Mouse (Mus musculus) spleen, adult 12 weeks (tissue): ENCODE measurements around the gene Sfxn2.

ENCODE experiments used
- DNase-seq: peaks from one replicate; pipeline ENCODE4 v3.0.0; 2022; ENCODE audit warnings: low spot score

Sfxn2 gene

GRCm38 (mm10) chr19:46572951-46573937 is at the start of gene Sfxn2, which contains the start of gene Arl3:
Gene Sfxn2, plus strand, starts transcription at chr19:46573365.
Gene Arl3, minus strand, starts transcription at chr19:46573198.
- peak; percentile 86 for DNase-seq

DNA sequence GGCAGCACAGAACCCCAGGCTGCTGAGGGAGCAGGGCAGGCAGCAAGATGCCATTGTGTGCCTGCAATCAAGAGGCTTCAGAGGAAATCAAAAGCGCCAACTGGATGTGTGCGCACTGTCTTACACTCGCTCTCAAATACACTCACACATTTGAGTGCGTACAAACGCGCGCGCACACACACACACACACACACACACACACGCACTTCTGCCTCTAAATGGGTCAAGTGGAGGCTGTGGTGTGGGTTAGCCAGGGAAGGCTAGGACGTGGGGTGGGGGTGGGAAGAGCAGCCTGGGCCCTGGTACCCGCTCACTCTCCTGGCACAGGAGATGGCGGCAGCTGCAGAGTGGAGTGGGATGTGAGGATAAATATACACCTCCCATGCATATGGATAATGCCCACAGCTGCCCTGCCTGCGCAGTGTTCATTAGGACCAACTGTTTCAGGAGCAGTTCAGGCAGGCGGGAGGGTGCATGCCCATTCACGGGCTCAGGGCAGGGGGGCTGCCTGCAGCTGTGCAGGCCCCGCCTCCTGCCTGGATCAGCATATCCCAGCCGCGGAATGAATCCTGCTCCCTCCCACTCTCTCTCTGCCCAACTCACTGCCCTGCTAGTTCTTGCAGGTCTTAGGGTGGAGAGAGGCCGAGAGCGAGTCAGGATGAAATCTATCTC is 49.5 kb upstream of the Sfxn2 start:
- DNase-seq = no peak

DNA sequence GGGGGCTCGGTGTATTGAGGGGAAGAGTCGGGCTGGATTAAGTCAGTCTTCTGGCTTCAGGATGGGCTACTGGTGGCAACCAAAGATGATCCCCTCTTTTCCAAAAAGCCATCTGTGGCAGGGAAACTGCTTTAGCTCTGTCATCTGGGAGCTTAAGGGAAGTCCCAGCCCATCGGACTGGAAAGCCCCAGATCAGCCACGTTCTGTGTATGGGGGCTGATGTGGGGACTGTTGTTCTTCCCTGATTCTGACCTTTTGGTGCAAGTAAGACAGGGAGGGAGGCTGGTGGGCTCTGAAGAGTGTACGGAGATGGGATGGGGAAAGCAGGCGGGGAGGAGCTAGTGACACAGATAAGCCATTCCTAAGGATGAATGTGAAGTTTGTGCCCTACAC is 49.0 kb upstream of the Sfxn2 start:
- DNase-seq = no peak

DNA sequence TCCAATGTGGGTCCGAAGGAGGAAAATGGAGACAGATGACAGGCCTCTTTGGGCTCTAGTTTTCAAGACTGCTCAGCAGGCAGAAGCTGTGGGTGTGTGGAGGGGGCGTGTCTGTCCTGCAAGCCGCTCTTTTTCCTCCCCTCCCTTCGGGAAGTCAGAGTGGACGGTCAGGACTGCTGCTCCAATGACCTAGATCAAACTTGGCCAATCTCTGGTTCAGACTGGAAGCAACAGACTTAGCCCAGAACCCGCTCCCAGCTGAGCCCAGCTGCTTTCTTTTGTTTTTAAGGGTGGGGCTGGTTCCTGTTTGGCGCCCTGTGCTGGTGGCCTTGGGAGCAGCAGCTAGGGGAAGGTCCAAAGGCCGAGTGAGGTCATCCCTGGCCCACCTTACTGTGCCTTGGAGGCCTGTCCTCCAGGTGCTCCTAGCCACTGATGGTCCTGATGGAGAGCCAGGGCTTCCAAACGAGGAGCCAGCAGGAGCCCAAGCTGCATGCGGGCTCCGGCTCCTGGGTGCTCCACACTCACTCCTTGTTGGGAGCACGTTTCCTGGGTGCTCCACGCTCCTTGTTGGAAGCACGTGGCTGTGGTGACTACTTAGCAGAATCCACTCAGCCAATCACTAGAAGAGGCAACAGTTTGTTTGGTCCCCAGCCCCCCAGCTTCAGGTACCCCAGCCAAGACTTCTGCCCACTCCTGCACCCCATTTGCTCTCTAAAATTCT is 48.4 kb upstream of the Sfxn2 start:
- no peak for DNase-seq

DNA sequence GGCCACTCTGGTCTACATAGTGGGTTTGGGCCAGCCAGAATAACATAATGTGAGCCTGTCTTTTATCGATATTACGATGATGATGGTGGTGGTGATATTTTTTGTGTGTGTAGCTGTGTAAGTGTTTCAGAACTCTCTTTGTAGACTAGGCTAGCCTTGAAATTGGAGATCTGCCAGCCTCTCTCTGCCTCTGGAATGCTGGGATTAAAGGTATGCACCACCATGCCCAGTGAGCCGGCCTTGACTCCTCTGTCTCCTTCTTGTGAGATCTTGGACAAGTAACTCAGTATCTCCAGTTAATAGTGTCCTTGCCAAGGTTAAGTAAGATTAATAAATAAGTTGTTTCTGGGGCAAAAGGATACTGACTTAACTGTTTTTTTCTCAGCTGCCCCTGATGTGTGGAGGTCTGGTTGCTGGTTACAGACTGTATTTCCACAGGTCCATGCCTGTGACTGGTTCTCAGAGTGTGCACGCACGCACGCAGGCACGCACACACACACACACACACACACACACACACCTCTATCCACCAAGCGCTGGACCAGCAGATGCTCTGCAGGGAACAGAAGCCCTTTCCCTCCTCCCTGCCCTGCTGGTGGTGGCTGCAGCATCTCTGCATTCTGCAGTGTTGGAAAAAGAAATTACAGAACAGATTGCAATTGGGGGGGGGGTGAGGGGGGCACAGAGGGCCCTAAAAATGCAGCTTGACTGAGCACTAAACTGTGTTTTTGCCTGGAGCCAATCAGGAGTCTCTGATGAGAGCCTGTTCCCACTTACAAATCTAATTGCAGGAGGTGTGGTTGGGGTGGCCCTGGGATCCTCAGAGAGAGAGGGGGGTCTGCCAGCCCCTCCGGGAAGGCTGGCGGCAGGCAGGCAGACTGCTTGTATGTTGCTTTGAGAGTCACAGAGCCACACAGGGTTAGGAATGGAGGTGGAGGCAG is 47.2 kb upstream of the Sfxn2 start:
- DNase-seq = no peak

DNA sequence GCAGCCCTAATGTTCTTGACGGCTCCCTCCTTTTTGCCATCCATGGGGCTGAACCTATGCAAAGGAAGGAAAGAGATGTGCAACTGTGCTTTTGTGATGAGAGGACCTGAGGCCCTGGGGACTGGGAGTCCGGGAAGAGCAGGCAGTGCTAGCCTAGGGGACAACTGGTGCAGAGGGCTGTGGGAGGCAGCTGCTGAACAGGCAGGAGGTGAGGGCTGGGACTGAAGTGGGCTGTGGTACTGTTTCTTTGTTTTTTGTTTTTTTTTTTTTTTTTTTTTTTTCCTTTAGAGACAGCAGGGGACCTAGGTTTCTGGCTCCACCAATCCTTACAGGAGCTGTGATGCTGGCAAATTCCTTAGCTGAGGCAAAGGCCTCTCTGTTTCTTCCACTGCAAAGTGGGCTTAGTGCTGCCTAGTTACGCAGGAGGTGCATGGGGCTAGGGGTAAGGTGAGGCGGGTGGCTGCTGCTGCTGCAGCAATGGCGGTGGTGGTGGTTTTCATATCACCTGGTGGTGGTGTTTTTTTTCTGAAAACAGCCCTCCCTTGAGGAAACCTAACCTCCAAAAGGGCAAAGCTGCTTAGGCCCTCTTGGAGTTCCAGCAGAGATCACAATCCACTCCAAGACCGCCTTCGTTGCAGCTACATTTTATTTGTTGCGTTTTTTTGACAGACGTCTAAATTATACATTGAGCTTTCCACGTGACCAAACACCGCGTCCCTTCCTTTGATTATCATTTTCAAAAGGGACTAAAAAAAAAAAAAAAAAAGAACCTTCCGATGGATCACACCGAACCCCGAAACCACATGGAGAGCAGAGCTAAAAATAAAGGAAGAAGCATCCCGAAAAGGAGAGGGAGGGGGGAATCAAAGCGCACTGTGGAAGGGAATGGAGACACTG is 45.3 kb upstream of the Sfxn2 start:
- no peak for DNase-seq

- no peak for DNase-seq
These were observed 44.5 kb upstream of the Sfxn2 start for GRCm38 (mm10) chr19:46528529-46529213.

DNA sequence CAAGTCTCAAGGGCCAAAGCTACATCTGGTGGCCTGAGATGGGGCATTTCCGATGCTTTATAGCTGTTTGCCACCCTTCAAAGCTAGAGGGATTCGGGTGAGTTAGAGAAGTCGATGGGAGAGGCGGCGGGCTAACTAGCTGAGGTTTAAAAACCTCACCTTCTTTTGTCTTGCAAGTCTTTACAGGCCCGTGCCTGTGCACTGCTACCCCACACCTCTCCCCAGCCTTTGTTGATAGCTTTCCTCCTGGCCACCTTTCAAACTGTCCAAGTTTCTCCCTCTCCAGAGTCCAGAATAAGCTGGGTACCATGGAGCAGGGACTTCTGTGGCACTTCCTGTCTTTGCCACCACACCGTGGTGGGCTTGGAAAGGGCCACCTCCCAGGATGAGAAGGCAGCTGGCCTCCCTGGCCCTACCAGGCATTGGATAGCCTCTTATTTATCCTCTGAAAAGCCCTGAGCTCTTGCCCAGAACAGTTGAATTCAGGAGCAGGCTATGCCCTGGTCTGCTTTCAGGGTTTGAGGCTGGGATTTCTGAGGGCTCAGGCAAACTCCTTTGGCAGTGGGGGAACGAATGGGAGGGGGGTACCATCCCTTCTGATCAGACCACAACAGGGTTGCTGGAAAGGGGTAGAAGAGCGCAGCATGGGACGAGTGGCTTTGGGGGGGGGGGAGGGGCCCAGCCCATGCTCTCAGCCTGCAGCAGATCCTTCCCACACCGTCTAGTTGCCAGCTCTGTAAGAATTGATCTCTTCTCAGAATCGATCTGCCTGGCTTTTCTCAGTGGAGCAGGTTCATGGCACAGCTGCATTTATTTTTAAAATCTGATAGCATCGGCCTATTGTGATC is 43.3 kb upstream of the Sfxn2 start:
- DNase-seq = no peak

DNA sequence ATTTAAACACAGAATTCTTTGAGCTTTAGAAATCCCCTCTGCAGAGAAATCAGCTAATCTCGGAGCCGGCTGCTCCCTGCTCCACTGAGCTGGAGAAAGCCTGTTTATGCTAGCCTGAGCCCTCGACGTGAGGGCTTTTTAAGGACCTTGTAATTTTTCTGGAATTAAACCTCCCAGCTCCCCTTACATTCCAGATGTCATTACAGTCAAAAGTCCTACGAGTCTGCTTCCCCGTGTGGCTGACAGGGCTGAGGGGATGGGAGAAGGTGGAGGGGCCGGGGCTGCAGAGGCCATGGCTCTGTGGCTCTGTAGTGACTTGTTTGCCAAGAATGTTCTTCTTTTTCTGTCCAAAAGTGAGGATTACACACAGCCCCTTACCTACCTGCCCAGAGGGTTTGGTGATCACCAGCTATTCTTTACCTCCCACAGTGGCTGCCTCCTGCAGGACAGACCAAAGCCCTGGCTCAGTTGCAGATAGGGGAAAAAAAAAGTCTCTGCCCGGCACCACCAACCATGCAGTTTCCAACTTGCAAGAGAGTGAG is 42.6 kb upstream of the Sfxn2 start:
- no peak for DNase-seq

DNA sequence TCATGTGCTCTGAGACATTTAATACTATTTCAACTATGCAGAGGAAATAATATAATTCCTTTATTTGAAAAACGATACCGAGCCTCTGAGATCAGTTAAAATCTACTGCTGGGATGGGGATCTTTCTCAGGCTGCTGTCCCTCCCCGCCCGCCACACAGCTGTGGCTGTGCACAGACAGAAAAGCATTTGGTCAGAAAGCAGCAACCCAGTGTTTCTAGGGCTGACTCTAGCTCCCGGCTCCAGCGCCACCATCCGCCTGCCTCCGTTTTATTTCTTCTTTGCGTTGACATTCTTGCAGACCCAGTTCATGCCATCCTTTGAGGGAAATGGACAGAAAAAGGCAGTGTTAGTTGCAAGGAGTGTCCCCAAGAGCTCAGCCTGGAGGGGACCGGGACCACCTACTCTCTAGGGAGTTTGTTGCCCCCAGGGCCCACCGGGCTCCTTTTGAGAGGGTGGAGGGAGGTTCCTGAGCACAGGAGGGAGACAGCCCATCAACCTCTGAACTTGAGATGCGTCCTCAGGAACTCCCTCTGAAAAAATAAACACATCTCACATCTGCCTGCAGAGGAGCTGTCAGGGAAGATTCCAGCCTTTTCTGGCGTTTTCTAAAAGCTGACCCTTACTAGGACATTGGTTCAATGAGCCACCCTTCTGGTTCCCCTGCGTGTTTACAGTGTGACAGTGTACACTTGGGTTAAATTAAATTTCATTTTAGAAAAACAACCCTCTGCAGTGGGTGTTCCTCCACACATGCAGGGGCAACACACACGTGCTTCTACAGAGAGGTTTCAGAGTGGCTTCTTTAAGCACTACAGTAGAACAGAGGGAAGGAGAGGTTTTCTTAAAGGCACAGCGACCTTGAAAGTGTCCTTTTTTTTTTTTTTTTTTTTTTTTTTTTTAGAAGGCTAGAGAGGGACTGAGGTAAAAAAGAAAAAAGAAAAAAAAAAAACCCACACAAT is 41.8 kb upstream of the Sfxn2 start:
- DNase-seq = no peak

- DNase-seq = no peak
These were observed 41.0 kb upstream of the Sfxn2 start for GRCm38 (mm10) chr19:46532031-46532688.

- DNase-seq = no peak
These were observed 40.1 kb upstream of the Sfxn2 start for GRCm38 (mm10) chr19:46533066-46533465.

DNA sequence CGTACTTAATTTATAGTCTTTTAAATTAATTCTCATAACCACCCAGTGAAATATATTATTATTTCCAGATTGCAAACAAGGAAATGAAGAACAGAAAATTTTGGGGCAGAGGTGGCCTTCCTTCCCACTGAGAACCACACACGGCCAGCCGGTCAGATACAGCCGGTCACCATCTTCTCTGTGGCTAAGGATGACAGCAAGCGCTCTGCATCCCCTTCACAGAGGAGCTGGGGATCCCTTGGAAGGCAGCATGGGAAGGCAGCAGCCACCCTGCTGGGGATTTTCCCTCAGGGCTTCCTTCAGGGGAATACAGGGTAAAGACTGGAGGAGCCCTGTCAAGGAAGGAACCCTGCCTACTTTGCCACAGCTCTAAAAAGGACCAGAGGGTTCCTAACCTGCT is 39.6 kb upstream of the Sfxn2 start:
- DNase-seq = no peak

GRCm38 (mm10) chr19:46534542-46535098 is 38.5 kb upstream of the Sfxn2 start:
- DNase-seq = no peak

GRCm38 (mm10) chr19:46537357-46537756 is 35.8 kb upstream of the Sfxn2 start:
- DNase-seq = no peak

- DNase-seq = no peak
These were observed 35.0 kb upstream of the Sfxn2 start for GRCm38 (mm10) chr19:46538213-46538612.
